Mouse (Mus musculus) stomach, postnatal 0 days (tissue): ENCODE measurements around the gene Oxa1l.

ENCODE experiments used
- CTCF ChIP-seq: IDR thresholded peaks from 2 replicates; pipeline ENCODE4 v1.5.1; 2016; ENCODE audit warnings: antibody characterized with exemption, low read depth, mild to moderate bottlenecking, moderate library complexity
- EP300 ChIP-seq: optimal IDR thresholded peaks from 2 replicates; pipeline ENCODE3; 2016; ENCODE audit warnings: antibody characterized with exemption

DNA sequence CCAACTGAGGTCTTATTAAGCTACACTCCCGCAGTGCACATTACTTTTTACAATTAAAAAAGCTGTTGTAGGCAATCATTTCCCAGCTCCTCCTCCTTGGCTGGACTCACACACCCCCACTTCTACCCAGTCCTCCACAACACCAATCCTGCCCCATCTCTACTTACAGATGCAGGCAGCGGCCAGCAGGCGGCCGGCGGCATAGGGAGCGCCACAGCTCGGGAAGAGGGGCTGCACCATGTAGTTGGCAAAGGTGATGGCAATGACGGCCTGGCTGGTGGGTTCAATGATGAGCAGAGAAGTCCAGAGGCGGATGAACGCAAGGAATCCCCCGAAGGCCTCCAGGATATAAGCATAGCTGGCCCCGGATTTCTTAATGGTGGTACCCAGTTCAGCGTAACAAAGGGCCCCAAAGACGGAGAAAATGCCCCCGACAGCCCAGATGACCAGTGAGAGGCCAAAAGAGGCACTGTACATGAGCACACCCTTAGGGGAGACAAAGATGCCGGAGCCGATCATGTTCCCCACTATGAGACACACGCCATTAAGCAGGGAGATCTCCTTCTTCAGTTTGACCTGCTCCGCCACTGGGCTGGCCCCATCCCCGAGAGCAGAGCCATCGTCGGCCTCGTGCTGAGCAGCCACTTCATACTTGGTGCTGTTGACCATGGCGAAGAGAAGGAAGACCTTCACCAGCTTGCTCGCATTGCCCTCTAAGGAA is 47.9 kb downstream of the Oxa1l start:
- TF ChIP-seq CTCF (peak; percentile 44), EP300 (no peak)
